Comparison of ENCODE assay signal across 15 mouse cellular contexts in genomic region chr4:62681467-62681866, GRCm38 (mm10).
A peak's percentile ranks its signal among the peaks of the same experiment; 100 is the strongest.
DNase-seq lines count a peak whose midpoint lies in the region; ATAC-seq and TF ChIP-seq lines count a peak whose summit lies in the region.
"Had no signal": no experiment of that assay in that cellular context is flagged by ENCODE, and none has a peak within 500 bp of the region (broad histone marks: within the 10 kb centered on the region; RNA-seq: fewer than 3 reads in every experiment).

No protein-coding gene starts in this region.

- peaks cover 5% of the 10 kb centered on the region; the same call in 1 of the 2 replicates for H3K4me1 ChIP-seq in lung, postnatal 0 days (ENCODE audit: insufficient read depth, low read depth, low read length)

- H3K27me3 ChIP-seq in lung, postnatal 0 days (replicated peaks; ENCODE audit: insufficient read depth, low read length), result no peaks in the 10 kb centered on the region
- H3K27me3 ChIP-seq: kidney, embryonic 15.5 days; neural tube, embryonic 12.5 days had no signal

- no peaks in the 10 kb centered on the region for H3K9me3 ChIP-seq in lung, postnatal 0 days (ENCODE audit: low read length)
- H3K9me3 ChIP-seq: hindbrain, embryonic 10.5 days; kidney, embryonic 15.5 days; neural tube, embryonic 12.5 days had no signal

- intact Hi-C loops in left cerebral cortex, postnatal 25 days (cut with DNase I), result no loop called here

- H3K9ac ChIP-seq in lung, postnatal 0 days (replicated peaks; ENCODE audit: low read depth), result no peak overlapping the region
- H3K9ac ChIP-seq: kidney, embryonic 15.5 days; liver, embryonic 14.5 days; neural tube, embryonic 12.5 days had no signal

- no peaks in the 10 kb centered on the region for H3K36me3 ChIP-seq in lung, postnatal 0 days (ENCODE audit: insufficient read depth, low read length)

- DNase-seq in adrenal gland, postnatal 14 days, result peak; percentile 22
- no peak for DNase-seq in adrenal gland, postnatal 10 days
- no peak for DNase-seq in lung, postnatal 0 days (ENCODE audit: low spot score)
- no peak for DNase-seq in lung, postnatal 10 days
- no peak for DNase-seq in right cerebral cortex, postnatal 14 days
- DNase-seq in left cerebral cortex, postnatal 25 days (ENCODE audit: low spot score in 2 of 2), result no peak
- DNase-seq: adrenal gland, postnatal 25 days; retina, postnatal 1 day had no signal

- no peak overlapping the region for H3K4me3 ChIP-seq in lung, postnatal 0 days (ENCODE audit: low read depth, low read length)
- H3K4me3 ChIP-seq: hindbrain, embryonic 10.5 days; kidney, embryonic 15.5 days; neural tube, embryonic 12.5 days had no signal

- no peak overlapping the region for H3K4me2 ChIP-seq in lung, postnatal 0 days (replicated peaks; ENCODE audit: low read depth, low read length)
- H3K4me2 ChIP-seq: kidney, embryonic 15.5 days; midbrain, embryonic 11.5 days; neural tube, embryonic 12.5 days had no signal

- no peak for TF ChIP-seq EP300 in lung, postnatal 0 days (IDR thresholded peaks at IDR 0.05)

- WGBS in lung, postnatal 0 days, result 59% methylated on average over 11 of the region's 11 CpGs

- no peak for ATAC-seq in lung, postnatal 0 days
- peak; percentile 85 for ATAC-seq in common myeloid progenitor, adult 5-6 weeks (replicated peaks; ENCODE audit: low read depth, poor library complexity, severe bottlenecking)
- peak; percentile 78 for ATAC-seq in neutrophil, adult 5-6 weeks (ENCODE audit: extremely low read depth, insufficient number of reproducible peaks, low FRiP score, poor library complexity, severe bottlenecking)

- peak; percentile 44; the same call in 1 of the 2 replicates for TF ChIP-seq CTCF in lung, postnatal 0 days (IDR thresholded peaks at IDR 0.05)

- H3K27ac ChIP-seq in lung, postnatal 0 days (ENCODE audit: low read length), result no peak overlapping the region
- H3K27ac ChIP-seq: kidney, embryonic 15.5 days; liver, embryonic 14.5 days; neural tube, embryonic 12.5 days had no signal
